Mouse (Mus musculus): Measurements from ENCODE around the gene 7530416G11Rik. TPM values are rescaled to one million over a fixed set of nuclear protein-coding genes. Genes with fewer than 3 reads are reported as not detected.

Gene 7530416G11Rik
- total RNA-seq (2022): not detected

DNA sequence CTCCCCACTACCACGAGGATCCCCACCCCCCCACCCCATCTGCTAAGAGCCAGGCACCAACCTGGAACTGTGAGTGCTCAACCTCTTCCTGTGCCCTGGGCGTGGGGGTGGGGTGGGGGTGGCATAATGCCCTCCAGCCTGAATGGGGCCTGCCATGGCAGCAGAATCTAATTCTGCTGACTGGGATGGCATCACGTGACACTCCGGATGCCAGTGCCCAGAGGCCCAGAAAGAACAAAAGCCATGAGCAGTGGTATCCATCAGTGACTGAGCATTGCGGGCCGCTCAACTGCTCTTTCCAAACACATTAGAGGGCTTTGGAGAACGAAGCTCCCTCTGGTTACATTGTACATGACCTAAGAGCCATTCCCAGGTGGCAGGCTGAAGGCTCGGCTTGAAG, at the start of gene 7530416G11Rik:
Gene 7530416G11Rik, minus strand, starts transcription at position 101 of the 400 bp plus-strand sequence.
- no peak for DNase-seq (ENCODE audit: low spot score in 2 of 2)

- DNase-seq (ENCODE audit: low spot score in 2 of 2): no peak
Measured at GRCm38 (mm10) chr15:85546500-85546899, 43.5 kb upstream of the 7530416G11Rik start.

DNA sequence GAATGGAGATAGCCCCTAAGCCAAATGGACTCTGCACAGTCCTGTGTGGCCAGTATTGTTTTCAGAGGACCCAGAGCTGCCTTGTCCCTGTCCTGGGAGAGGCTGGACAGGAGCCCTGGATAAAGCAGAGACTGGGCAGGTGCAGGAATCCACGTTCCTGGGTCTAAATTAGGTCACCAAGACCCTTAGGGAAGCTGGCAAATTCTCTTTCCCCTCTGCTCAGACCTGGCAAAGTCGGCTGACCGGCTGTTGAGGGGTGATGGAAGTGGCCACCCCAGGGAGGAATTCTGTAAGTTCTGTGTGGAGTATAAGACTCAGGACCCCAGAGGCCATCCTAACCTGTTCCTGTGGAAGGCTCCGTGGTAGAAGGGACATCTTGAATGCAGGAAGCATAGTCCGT, 42.3 kb upstream of the 7530416G11Rik start:
- DNase-seq (ENCODE audit: low spot score in 2 of 2): no peak

DNA sequence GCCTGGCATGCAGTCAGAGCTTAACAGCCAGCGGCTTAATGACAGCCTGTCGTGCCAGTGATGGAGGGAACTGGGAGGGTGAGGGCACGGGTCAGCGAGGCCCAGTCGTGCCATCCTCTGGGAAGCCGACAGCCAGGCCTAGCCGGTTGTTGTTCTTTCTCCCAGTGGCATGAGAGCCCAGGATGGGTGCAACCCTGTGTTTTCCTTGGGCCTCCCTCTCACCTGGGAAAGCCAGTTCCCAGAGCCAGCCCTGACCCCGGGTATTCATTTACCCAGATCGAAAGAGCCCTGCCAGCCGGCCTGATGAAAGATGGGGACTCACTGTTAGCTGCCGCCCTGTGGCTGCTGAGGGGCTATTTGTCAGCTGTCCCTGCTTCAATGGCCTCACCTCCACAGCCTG, 35.1 kb upstream of the 7530416G11Rik start:
- no peak for DNase-seq (ENCODE audit: low spot score in 2 of 2)

- DNase-seq (ENCODE audit: low spot score in 2 of 2): no peak
Measured at GRCm38 (mm10) chr15:85537151-85537550, 34.1 kb upstream of the 7530416G11Rik start.

GRCm38 (mm10) chr15:85534646-85535045, 31.6 kb upstream of the 7530416G11Rik start:
- DNase-seq (ENCODE audit: low spot score in 2 of 2): no peak

DNA sequence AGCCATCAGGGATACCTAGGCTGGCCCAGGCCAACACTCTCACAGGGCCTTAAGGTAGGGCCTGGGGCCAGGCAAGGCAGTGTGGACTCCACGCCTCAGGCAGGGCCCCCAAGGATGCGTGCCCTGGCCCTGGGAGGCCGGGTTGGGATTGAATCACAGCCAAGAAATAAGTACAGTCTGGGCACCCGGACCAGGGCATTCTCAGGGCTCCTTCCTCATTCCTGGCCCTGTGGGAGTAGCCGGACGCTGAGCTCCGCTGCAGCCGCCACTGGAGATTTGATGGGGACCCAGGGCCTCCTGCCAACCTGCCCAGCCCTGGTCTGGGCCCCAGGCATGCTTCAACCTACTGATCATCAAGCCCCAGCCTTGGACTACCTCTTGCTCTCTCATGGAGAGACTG, 31.2 kb upstream of the 7530416G11Rik start:
- no peak for DNase-seq (ENCODE audit: low spot score in 2 of 2)

DNA sequence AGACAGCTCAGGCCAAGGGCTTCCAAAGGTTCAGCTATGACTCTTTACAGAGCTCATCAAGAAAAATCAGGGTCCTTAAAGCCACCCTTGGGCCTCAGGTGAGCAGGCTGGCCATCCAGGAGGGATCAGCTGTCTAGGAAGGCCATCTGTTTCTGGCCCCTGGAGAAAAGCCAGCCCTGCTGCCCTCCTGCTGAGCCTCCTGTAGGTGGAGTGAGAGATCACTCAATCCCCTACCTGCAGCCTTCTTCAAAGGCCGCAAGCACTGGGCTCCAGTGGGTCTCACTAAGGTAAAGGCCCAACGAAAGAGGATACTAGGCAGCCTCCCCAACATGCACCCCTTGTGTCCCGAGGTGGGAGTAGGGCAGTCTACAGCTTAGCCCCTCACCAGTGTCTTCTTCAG, 29.0 kb upstream of the 7530416G11Rik start:
- DNase-seq (ENCODE audit: low spot score in 2 of 2): no peak

DNA sequence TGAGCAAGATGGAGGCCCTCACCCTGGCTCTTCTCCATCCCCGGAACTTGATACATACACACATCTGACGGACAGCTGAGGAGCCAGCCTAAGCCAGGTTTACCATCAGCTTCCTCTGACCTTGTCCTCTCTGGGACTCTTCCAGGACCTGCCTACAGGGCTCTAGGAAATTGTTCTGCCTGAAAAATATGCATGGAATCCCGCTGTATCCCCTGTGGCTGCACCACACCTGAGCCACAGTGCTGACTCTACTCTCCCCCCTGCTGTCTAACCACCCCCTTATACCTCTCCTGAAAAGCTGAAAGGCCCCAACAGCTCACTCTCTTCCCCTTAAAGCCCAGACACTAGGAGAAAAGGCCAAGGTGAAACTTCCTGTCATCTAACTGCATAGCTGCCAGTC, 26.9 kb upstream of the 7530416G11Rik start:
- DNase-seq (ENCODE audit: low spot score in 2 of 2): no peak

GRCm38 (mm10) chr15:85524404-85524950, 21.4 kb upstream of the 7530416G11Rik start:
- no peak for DNase-seq (ENCODE audit: low spot score in 2 of 2)

- peak; percentile 10 to 31 for DNase-seq (ENCODE audit: low spot score in 2 of 2)
Measured at GRCm38 (mm10) chr15:85523173-85523991, 20.4 kb upstream of the 7530416G11Rik start.

- DNase-seq (ENCODE audit: low spot score in 2 of 2): no peak
Measured at GRCm38 (mm10) chr15:85519438-85519837, 16.4 kb upstream of the 7530416G11Rik start.

DNA sequence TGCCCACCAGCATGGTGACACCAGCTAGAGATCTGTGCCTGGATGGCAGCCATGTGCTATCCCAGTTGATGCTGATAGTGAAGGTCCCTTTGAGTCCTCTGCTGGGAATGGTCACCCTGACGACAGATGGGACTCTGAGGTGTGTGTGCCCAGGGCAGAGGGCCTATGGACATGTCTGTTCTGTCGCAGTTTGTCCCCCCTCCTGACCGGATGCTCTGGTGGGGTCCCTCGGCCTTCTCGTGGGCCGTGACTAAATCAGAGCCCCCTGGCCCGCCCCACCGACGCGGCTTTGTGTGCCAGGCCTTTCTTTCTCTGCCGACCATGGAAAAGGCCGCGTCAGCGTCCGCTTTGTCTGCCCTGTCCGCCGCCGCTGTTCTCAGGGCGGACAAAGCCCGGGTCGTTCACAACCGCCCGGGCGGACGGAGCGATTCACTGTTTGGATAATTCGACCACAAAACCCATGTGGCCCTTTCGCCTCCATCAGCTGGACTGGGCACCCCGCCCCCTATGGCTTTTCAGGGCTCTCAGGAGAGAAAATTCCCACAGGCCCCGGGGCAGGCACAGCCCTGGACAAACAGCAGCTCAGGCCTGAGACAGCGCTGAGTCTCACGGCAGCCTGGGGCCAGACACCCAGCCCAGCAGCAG, 4.5 kb upstream of the 7530416G11Rik start:
- no peak for DNase-seq (ENCODE audit: low spot score in 2 of 2)

DNA sequence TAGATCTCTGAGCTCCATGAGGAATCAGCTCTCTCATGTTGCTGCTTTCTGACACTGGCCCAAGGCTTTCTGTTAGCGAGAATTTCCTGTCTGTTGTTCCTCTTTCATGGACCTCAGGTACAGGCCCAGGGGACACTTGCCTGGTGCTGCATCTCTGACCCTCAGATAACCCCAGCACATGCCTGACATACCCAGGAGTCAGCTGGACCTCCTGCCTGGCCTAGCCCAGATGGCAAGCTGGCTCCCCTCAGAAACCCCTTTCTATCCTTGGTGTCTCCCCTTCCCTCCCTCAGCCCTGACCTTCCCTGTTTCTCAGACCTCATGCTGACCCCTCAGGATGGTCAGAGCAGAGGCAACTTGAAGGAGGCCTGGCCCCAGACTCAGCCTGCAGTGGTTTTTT, 3.7 kb upstream of the 7530416G11Rik start:
- no peak for DNase-seq (ENCODE audit: low spot score in 2 of 2)

DNA sequence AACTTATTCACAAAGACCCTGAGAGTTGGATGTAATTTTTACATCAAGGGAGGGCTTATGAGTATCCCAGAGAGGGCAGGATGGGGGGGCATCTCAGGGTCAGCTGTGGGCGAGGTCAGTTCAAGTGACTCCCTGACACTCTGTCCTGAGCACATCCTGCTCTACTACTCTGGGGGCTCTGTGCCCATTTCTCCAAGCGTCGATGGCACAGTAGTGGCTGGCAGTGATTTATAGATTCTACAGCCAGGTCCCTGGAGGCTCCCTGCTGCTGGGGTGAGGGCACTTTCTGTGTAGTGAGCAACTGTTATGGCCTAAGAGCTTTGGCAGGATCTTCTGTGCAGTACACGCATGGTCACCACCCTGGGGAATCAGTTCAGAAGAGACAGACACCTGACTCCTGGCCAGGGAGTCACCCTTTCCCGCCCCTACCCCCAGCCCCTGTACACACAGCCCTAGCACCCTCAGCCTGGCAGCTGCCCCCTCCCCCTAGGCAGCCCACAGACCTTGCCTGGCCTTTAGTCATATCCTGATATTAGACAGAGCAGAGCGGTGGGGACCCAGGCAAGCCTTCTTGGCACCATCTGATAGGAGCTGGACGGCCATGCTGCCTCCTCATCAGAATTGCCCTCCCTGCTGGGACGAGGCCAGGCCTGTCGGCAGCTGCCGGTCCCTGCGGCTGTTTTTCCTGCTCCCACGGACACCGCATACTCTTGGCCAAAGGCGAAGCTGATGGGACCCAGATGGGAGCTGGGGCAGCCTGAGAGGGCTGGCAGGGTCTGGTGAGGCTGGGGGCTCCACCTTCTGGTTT, 2.3 kb upstream of the 7530416G11Rik start:
- DNase-seq (ENCODE audit: low spot score in 2 of 2): peak; percentile 56 to 66

GRCm38 (mm10) chr15:85500267-85500666, 2.8 kb downstream of the 7530416G11Rik start:
- no peak for DNase-seq (ENCODE audit: low spot score in 2 of 2)

DNA sequence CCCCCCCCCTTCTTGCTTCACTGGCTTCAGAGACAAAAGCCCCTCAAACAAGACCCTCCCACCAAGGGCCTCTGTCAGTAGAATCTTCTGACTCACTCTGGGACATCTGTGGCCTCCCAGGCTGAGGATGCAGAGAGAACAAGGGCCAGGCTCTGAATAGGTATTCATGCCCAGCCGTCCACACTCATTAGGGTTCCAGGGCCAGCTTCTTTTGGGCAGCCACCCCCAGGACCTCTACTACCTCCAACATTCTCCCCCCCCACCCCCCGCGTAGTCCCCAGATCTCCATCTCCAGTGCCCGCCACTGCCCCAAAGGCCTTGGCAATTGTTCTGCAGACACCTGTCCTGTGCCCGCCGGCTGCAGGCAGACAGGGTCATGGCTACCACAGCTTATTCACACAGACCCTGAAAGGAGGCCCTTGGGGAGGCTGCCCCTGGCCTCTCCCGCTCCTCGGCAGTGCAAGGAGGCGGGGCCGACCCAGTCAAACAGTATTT, 5.0 kb downstream of the 7530416G11Rik start:
- no peak for DNase-seq (ENCODE audit: low spot score in 2 of 2)

- DNase-seq (ENCODE audit: low spot score in 2 of 2): no peak
Measured at GRCm38 (mm10) chr15:85497548-85497947, 5.5 kb downstream of the 7530416G11Rik start.

DNA sequence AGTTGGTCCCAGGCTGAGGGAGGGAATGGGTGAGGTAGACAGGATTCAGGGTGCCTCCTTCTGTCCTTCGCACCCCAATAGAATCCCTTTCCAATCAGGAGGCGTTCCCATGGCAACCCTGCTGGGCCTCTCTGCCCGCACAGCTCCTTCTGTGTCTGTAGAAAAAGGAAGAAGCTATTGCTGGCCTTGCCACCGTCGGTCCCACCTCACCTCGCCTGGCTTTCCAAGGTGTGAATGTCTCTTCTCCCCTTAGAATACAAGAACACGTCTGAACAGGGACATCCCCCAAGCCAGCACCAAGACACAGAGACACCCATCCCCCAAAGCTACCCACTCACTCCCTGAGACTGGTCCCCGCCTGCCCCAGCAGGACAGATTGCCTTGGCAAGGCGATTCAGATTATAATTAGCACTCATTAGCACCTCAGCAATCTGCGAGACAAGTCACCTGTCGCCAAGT, 8.8 kb downstream of the 7530416G11Rik start:
- DNase-seq (ENCODE audit: low spot score in 2 of 2): no peak

DNA sequence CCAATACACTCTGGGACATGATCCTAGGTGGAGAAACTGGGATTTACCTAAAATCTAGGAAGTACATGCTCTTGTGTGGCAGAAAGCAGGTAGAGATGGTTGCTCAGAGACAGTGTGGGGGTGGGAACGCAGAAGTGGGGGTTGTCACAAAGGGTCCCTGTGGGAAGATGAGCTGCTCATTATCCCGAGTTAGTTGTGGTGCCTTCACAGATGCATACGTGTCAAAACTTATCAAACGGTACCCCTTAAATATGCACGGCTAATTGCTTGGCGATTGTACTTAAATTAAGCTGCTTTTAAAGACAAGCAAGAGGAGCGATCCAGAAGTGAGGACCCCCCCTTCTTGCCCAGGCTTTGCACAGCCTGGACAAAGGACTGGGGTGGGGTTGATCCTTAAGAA, 13.3 kb downstream of the 7530416G11Rik start:
- no peak for DNase-seq (ENCODE audit: low spot score in 2 of 2)

GRCm38 (mm10) chr15:85488900-85489299, 14.1 kb downstream of the 7530416G11Rik start:
- no peak for DNase-seq (ENCODE audit: low spot score in 2 of 2)

Measured in gastrocnemius, adult 8-10 months (tissue).